Mouse (Mus musculus) cerebellum, adult 2 months (tissue): ENCODE measurements at regions not wholly inside any gene's neighbourhood (a gene's known extent, or its start where the extent isn't known, plus 50 kb on each side); places are given as distances from the start of the nearest gene placed in this dataset.

Experiments used
- DNase-seq, 2 experiments: peaks; one replicate each; pipeline ENCODE4 v3.0.0; 2021
- H3K27ac ChIP-seq: fragments of 200-500 bp; 2 replicates; pipeline ENCODE4 v1.5.1; 2012; ENCODE audit warnings: low read length, control low read depth, inconsistent platforms; ENCODE audit not compliant: insufficient read depth
- H3K27me3 ChIP-seq: fragments of 200-500 bp; 2 replicates; pipeline ENCODE4 v1.6.1; 2012; ENCODE audit warnings: inconsistent platforms, mild to moderate bottlenecking, low read length, moderate library complexity; ENCODE audit not compliant: control insufficient read depth, insufficient read depth
- H3K4me1 ChIP-seq: fragments of 200-500 bp; 2 replicates; pipeline ENCODE4 v1.6.1; 2011; ENCODE audit warnings: low read length; ENCODE audit not compliant: control insufficient read depth, insufficient read depth
- H3K4me3 ChIP-seq: fragments of 200-500 bp; replicated peaks from 2 replicates; pipeline ENCODE3; 2011; ENCODE audit warnings: mild to moderate bottlenecking, low read depth, low read length, control low read depth; ENCODE audit not compliant: insufficient read depth
- CTCF ChIP-seq: fragments of 200-500 bp; IDR thresholded peaks from 2 replicates; pipeline ENCODE4 v1.5.1; 2011; ENCODE audit warnings: low read depth, mild to moderate bottlenecking, control low read depth, low read length, moderate library complexity, borderline replicate concordance; ENCODE audit not compliant: insufficient read depth
- POLR2A ChIP-seq: fragments of 200-500 bp; IDR thresholded peaks from 2 replicates; pipeline ENCODE4 v1.6.1; 2011; ENCODE audit warnings: low read length, control low read depth, borderline replicate concordance; ENCODE audit not compliant: insufficient read depth
- WGBS: fragments of 180-500 bp; shearing (Covaris S2); methylation state at CpG from one replicate; pipeline ENCODE4 v1.1.7; 2018; 5-methylcytosine and 5-hydroxymethylcytosine counted together

DNA sequence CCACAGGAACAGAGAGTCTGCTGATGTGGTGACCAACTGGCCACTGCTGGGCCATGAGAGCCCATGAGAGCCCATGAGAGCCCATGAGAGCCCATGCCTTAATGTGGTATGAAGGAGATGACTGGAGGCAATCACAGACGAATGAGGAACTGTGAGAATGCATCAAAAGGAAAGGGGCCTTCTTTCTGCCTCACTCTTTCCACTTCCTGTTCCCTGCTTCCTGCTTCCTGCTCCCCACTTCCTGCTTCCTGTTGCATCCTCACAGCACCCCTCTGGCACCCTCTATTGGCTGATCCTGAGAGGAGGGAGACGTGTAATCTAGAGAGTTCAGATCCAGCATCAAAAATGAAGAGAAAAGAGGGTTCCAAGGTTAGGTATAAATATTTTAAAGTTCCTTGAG lies 369.7 kb downstream of the Rps6kc1 start:
- WGBS = 59% methylated on average over 2 of the region's 2 CpGs
- Histone ChIP-seq H3K4me3 (no peak overlapping the region), H3K4me1 (no peaks in the 10 kb centered on the region), H3K27ac (no peak overlapping the region), H3K27me3 (no peaks in the 10 kb centered on the region)
- no peak for DNase-seq
- TF ChIP-seq CTCF = no peak
- TF ChIP-seq POLR2A = no peak

DNA sequence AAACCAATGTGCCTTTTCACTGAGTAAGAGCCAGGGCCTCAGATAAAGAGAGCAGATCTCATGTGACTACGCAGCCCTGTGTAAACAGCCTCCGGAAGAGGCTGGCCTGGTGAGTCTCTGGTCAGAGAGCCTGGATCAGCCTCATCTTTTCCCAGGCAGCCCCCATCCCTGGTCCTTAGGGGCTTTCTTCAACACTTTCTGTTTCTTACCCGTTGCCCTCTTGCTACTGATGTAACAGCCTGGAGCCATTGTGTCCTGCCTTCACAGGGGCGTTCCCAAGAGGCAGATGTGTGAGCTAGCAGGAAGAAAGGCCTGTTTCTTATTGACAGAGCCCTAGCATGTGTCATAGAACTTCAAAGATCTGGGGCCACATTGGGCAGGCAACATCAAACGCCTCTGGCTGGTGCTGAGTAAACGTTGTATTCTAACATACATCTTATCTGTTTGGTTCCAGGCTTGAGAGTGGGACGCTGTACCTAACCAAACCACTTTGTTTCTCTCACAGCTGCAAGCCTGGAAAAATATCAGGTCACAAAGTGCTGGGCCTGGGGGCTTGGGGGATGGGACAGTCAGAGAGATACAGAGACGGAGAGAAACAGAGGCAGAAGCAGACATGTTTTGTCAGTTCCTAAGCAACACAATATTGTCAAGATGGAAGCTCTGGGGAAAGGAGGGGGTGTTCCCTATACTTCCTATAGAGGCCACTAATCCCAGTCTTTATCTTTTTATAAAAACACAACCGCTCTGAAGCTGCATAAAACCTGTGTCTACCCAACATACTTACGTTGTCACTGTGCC lies 362.6 kb upstream of the Prox1 start:
- Histone ChIP-seq H3K27me3 (no peaks in the 10 kb centered on the region), H3K4me1 (no peaks in the 10 kb centered on the region), H3K27ac (no peak overlapping the region), H3K4me3 (no peak overlapping the region)
- no peak for TF ChIP-seq POLR2A
- TF ChIP-seq CTCF = no peak
- WGBS = 65% methylated on average over 10 of the region's 10 CpGs
- no peak for DNase-seq

DNA sequence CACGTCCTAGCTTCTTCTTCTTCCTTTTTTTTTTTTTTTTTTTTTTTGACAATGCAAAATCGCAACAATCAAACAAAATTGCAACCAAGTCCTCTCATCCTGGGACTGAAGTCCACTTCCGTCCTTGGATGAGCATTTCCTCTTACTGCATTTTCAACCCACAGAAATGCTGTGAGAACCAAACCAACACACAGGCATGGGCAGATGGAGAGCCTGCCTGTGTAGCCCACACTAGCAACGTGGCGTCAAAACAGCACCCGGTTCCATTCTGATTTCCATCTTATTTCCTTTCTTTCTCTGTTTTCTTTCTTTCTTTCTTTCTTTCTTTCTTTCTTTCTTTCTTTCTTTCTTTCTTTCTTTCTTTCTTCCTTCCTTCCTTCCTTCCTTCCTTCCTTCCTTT lies 360.7 kb upstream of the Prox1 start:
- WGBS = 93% methylated on average over 6 of the region's 6 CpGs
- Histone ChIP-seq H3K4me1 (no peaks in the 10 kb centered on the region), H3K27ac (no peak overlapping the region), H3K27me3 (no peaks in the 10 kb centered on the region), H3K4me3 (no peak overlapping the region)
- no peak for DNase-seq
- TF ChIP-seq POLR2A = no peak
- no peak for TF ChIP-seq CTCF

DNA sequence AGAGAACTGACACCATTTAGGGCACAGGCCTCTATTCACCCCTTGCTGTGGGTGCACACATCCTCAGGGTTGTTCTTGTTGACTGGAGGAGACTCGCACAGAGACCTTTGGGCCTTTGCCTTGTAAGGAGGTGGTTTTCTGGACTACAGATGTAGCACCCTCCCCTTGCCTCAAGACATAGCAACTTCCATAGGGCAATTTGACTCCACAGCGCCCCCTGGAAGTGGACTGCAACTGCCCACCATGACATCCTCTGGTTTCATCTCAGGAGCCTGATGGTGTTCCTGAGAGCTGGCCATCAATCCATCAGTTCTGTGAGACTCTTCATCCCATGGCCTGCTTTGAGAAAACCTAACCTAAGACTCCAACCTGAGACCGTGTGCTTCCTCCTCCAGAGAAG lies 359.6 kb upstream of the Prox1 start:
- WGBS = 83% methylated on average over 3 of the region's 3 CpGs

DNA sequence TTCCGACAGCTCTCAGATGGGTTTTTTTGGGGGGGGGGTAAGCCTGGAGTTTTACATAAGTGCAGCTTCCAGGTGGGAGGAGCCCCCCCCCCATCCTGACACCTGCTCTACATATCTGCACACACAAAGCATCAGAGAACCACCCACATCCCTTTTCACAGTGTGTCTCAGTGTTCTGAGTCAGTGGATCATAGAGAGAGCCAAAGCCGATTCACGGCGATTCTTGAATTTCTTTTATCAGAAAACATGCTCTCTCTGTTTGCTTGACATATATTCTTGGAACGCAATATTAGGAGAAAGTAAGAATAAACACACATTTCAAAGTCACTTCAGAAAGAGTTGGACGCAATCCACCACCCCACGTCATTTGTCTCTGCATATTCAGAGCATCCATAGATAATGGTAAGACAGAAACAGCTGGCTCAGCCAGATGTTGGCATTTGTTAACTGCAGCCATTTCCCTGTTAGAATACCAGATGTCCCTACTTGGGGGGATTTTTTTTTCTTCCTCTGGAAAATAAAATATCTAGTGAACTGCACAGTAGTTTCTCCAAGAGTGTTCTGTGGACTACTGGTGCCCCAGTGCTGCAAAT lies 357.1 kb upstream of the Prox1 start:
- Histone ChIP-seq H3K4me3 (no peak overlapping the region), H3K27ac (no peak overlapping the region), H3K27me3 (no peaks in the 10 kb centered on the region), H3K4me1 (no peaks in the 10 kb centered on the region)
- 88% methylated on average over 7 of the region's 7 CpGs for WGBS
- DNase-seq = no peak
- TF ChIP-seq POLR2A (no peak), CTCF (no peak)

More for the DNA sequence above, 359.6 kb upstream of the Prox1 start:
- TF ChIP-seq POLR2A (no peak), CTCF (no peak)
- Histone ChIP-seq H3K27me3 (no peaks in the 10 kb centered on the region), H3K4me1 (no peaks in the 10 kb centered on the region), H3K27ac (no peak overlapping the region), H3K4me3 (no peak overlapping the region)
- no peak for DNase-seq

DNA sequence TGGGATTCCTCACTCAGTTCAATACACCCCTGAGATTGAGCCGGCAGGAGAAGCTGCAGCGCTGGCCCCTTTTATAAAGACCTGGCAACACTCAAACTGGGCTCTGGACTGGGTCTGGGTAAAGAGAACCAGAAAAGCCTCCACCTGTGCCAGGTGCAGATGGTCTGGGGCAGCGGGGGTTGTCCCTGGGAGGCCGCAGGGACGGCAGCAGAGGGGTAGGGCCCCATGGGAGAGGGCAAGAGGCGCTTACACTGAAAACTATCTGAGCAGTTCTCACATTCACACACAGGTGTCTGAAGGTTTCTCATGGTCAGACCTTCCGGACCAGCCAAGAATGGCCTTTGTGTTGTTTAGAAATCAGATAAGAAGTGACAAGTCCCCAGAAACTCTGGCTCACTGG lies 356.1 kb upstream of the Prox1 start:
- H3K4me1 ChIP-seq = no peaks in the 10 kb centered on the region
- WGBS = 20% methylated on average over 7 of the region's 7 CpGs
- H3K27ac ChIP-seq = no peak overlapping the region
- H3K4me3 ChIP-seq = no peak overlapping the region
- H3K27me3 ChIP-seq = no peaks in the 10 kb centered on the region
- TF ChIP-seq CTCF = no peak
- no peak for TF ChIP-seq POLR2A
- DNase-seq = no peak

DNA sequence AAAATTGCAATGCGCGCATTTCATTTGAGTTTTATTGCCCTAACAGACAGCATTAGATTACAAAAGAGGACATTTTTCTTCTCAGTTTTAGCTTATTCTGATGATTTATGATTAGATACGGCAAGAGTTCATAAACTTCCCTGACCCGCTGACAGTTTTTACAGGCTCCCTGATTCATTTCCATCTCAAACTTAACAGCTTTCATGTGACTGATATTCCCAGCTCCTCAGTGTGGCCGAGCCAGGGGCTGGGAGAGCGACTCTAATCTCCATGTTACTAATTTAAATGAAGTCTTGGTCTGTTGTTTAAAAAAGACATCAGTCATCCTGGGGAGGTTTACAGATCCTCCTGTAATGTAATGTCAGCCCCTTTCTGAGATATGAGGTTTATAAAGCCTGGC lies 355.5 kb upstream of the Prox1 start:
- 91% methylated on average over 6 of the region's 6 CpGs for WGBS
- Histone ChIP-seq H3K4me3 (no peak overlapping the region), H3K27ac (no peak overlapping the region), H3K27me3 (no peaks in the 10 kb centered on the region), H3K4me1 (no peaks in the 10 kb centered on the region)
- no peak for DNase-seq
- no peak for TF ChIP-seq CTCF
- no peak for TF ChIP-seq POLR2A

DNA sequence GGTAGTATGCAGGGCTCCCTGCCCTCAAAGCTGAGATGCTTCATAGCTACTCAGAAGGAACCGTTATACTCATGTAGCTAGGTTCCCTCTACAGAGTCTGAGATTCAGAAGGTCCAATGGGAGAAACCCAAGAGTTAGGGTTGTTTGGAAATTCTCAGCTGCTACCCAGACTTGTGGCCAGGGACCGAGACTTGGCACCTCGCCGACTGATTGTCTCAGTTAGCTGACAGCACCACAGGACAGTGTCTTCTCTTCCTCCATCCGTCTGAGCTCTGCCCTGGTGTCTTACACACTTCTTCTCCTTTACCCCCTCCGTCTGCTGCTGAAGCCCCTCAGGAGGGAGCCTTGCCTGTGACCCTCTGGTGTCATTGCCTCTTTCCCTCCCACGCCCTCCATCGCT lies 329.6 kb upstream of the Prox1 start:
- 59% methylated on average over 8 of the region's 8 CpGs for WGBS
- DNase-seq = no peak
- TF ChIP-seq CTCF (no peak), POLR2A (no peak)
- Histone ChIP-seq H3K4me3 (no peak overlapping the region), H3K27me3 (no peaks in the 10 kb centered on the region), H3K27ac (no peak overlapping the region), H3K4me1 (peaks cover 3% of the 10 kb centered on the region; the same call in 1 of the 2 replicates)
